Mouse (Mus musculus) testis, adult 2 months (tissue): ENCODE measurements at regions not wholly inside any gene's neighbourhood (a gene's known extent, or its start where the extent isn't known, plus 50 kb on each side); places are given as distances from the start of the nearest gene placed in this dataset.

Source experiments
- CTCF ChIP-seq: fragments of 200-500 bp; IDR thresholded peaks from 2 replicates; pipeline ENCODE4 v1.5.1; 2012; ENCODE audit warnings: low read depth, mild to moderate bottlenecking, inconsistent platforms, low read length, moderate library complexity; ENCODE audit not compliant: control insufficient read depth, insufficient read depth, insufficient replicate concordance
- POLR2A ChIP-seq: fragments of 200-500 bp; IDR thresholded peaks from 2 replicates; pipeline ENCODE4 v1.6.1; 2012; ENCODE audit warnings: low read depth, mild to moderate bottlenecking, inconsistent platforms, low read length, moderate library complexity; ENCODE audit not compliant: control insufficient read depth

DNA sequence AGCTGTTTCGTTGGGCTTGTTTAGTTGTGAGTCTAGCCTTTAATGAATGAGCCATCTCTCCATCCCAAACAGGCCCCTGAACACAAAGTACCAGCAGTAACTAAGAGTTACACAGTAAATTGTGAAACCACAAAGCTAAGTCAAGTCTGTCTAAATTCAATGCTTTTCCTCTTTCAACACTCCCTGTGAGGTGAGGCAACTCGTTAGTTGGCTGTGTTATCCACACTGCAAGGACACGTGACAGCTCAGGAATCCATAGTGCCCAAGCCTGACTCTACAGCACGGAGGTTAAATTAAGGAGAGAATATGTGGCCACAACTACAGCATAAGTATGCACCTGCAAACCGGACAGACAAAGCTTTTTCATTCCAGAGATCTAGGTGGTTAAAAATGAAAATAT lies 54.9 kb upstream of the Gm45716 start:
- no peak for TF ChIP-seq POLR2A
- no peak for TF ChIP-seq CTCF
